Mouse (Mus musculus) ES-Bruce4 (cell line): ENCODE measurements around the gene Iqgap3.

ENCODE experiments used
- EP300 ChIP-seq: IDR thresholded peaks from 2 replicates; pipeline ENCODE4 v1.6.1; 2011; ENCODE audit warnings: low read depth, low read length; ENCODE audit not compliant: insufficient read depth
- POLR2A ChIP-seq: IDR thresholded peaks from one replicate; pipeline ENCODE4 v1.8.1; 2011; ENCODE audit warnings: low read length; ENCODE audit not compliant: insufficient read depth

DNA sequence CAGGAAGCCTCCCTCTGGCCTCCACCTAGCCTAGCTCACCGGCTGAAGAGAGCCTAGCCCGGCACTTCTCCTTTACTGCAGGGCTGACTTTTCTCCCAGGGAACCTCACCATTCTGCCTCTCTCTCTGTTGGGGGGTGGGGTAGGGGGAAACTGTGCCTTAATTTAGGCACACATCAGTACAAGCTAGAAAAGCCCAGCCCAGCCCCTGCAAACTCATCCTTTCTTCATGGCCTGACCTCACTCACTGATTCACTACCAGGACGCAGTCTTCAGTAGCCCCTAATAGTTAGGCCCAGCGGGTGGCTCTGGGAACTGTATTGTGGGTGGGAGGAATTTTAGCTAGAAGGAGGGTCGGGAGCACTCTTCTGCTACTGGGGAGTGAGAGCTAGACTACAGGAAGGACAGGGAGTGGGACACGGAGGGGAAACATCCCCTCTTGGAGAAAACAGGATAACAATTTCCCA lies 67.8 kb downstream of the Iqgap3 start:
- TF ChIP-seq EP300 (no peak), POLR2A (no peak)
